Mouse (Mus musculus): Measurements from ENCODE around the gene Palm3. TPM values are rescaled to one million over a fixed set of nuclear protein-coding genes. Genes with fewer than 3 reads are reported as not detected.
A peak's percentile ranks its signal among the peaks of the same experiment; 100 is the strongest.

The Palm3 gene
- total RNA-seq, 2 experiments from 2014 or later, result 9.2 to 11.3 TPM

DNA sequence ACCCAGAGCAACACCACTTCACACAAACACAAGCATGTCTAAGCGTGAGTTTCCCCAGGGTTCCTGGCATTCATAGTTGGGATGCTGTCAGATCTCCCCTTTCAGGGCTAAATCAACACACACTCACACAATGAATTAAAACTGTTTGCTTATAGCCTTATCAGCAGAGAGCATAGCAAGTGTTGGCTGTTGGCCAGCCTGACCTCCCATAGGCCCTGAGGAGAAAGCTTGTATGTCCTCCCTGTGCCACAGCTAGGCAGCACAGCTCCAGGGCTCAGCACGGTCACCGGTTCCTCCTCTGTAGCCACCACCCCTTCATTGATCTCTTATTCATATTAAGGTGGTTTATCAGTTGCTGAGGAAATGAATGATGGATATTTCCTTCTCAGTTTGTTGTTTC is 31.5 kb downstream of the Palm3 start:
- intact Hi-C loops (cut with DNase I), result no loop called here
- no peak for DNase-seq (ENCODE audit: extremely low spot score in 1 of 2, low spot score in 2 of 2)

DNA sequence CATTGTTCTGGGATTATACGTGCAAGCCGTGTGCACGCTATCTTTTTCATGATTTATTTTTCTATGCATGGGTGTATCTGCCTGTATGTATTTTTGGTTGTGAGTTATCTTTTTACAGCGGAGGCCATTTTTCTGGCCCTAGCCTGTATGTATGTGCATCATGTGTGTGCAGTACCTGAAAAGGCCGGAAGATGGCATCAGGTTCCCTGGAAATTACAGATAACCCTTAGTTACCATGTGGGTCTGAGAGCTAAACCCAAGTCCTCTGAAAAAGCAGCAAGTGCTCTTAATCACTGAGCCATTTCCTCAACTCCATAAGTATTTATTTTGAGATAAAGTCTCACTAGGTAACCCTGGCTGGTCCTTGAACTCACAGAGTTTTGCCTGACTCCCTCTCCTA is 32.0 kb downstream of the Palm3 start:
- no peak for DNase-seq (ENCODE audit: extremely low spot score in 1 of 2, low spot score in 2 of 2)
- intact Hi-C loops (cut with DNase I), result no loop called here

DNA sequence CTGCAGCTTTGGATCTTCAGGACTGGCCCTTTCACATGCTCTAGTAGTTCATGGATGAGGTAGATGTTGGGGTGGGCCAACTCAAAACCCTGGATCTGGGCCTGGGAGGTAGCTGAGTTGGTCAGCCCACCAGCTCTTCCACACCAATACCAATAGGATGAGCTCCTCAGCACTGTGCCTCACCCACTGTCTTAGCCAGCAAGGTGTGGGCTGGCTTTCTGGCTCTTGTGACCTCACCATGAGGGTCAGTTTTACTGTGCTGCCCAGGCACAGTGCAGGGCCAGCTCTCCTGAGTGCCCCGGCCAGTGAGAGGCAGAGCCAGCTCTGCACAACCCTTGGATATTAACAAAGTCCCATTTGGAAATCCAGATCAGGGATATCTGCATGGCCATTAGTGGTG is 36.6 kb downstream of the Palm3 start:
- intact Hi-C loops (cut with DNase I), result no loop called here
- no peak for DNase-seq (ENCODE audit: extremely low spot score in 1 of 2, low spot score in 2 of 2)

DNA sequence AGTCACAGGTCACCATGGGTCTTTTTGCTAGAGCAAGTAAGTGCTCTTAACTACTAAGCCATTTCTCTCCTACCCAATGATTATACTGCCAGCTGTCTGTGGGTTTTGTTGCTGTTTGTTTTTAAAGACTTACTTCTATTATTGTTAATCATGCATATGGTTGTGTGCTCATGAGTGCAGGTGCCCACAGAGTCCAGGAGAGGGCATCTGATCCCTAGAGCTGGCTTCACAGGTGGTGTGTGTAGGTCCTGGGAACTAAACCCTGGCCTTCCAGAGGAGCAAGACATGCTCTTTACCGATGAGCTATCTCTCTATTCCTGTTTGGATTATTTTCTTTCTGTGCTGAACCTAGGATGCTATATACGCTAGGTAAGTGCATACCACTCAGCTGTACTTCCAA is 38.0 kb downstream of the Palm3 start:
- no peak for DNase-seq (ENCODE audit: extremely low spot score in 1 of 2, low spot score in 2 of 2)

DNA sequence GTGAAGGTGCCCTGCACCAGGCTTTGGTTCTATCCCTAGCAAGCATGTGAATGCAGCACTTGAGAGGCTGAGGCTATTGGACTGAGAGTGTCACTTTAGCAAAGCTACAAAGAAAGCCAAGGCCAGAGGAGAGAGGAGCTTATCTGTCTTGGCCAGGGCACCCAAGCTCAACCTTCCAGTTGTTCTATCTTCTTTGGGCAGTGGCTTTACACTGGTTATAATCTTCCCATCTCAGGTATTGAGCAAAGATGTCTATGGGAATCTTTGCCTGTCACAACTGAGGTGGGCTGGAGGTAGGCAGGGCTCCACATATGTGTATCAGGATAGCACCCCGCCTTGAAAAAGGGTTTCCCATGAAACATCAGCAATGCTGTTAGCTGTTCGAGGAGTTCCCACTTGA is 39.0 kb downstream of the Palm3 start:
- DNase-seq (ENCODE audit: extremely low spot score in 1 of 2, low spot score in 2 of 2), result no peak
- intact Hi-C loops (cut with DNase I), result no loop called here

More for the DNA sequence above, 38.0 kb downstream of the Palm3 start:
- intact Hi-C loops (cut with DNase I), result no loop called here

DNA sequence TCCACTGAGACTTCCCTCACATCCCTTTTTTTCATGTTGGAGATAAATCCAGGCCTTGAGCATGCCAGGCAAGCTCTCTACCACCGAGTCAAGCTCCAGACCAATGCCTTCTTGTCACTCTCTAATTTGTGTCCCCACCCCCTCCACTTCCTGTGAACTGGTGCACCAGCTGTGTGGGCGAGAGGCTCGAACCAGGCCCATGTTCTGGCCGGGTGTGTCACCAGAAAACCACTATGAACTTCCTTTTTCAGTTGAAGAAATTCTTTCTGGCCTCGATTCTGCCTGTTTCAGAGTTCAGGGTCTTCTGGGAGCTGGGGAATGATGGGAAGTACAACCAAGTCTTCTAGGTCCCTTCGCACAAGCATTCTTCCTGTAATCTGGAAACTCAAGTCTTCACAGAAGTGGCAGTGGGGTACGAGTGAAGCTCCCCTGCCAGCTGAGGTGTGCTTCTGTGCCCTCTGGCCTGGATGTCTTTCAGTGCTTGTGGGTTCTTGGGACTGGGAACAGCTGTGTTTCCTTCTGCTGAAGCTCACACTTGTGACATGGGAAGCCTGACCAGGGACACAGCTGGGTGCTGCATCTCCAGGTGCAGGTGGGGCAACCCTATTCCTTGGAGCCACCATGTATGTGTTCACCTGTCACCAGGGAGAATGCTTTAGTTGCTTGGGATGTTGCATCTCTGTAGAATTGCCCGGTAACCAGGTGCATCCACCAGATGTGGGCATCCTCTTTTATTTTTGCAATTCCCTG is 42.8 kb downstream of the Palm3 start:
- intact Hi-C loops (cut with DNase I), result no loop called here
- DNase-seq (ENCODE audit: extremely low spot score in 1 of 2, low spot score in 2 of 2), result no peak

DNA sequence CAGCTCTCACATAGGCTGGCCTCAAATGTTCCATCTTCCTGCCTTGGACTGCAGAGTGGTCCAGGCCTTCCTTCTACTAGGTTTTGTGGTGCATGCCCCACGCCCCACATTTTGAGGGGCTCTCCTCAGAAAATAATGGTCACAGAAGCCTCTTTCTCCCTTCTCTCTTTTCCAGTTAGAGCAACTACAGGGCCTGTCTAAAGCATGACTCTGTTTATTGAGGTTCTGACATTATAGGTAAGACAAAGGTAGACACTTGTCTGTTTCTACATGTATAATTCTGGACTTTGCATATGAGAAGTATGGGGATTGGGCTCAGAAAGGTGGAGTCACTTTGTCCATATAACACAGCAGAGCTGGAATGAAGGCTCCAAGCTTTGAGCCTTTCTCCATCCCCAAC is 43.8 kb downstream of the Palm3 start, which contains the start of gene Gm10643:
Gm10643 (minus strand) TSS at position 101 of the 400 bp plus-strand sequence.
- no peak for DNase-seq (ENCODE audit: extremely low spot score in 1 of 2, low spot score in 2 of 2)
- intact Hi-C loops (cut with DNase I), result no loop called here

DNA sequence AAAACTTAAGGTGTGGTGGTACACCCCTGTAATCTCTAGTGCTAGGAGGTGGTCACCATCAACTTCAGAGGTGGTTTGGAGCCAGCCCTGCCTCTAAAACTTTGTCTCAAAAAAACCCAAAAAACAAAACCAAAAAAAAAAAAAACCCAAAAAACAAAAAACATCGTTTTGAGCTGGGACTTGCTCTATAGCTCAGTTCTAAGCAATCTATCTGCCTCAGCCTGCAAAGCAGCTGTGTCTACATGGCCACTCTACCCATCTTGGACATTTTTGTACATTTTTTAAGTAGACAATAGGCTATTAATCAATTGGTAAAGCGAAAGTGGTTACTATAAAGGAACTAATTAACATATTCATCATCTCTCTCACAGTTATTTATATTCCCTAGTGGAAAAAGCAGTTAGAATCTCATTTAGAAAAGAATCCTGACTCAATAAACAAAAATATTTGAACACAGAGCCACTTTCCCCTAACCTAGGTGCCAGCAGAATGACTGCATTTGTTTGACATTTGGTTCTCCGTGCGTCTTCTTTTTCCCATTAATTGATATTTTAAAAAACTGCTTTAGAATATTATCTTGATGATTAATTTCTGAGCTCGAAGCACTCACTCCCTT is 44.3 kb downstream of the Palm3 start:
- intact Hi-C loops (cut with DNase I), result no loop called here
- no peak for DNase-seq (ENCODE audit: extremely low spot score in 1 of 2, low spot score in 2 of 2)

DNA sequence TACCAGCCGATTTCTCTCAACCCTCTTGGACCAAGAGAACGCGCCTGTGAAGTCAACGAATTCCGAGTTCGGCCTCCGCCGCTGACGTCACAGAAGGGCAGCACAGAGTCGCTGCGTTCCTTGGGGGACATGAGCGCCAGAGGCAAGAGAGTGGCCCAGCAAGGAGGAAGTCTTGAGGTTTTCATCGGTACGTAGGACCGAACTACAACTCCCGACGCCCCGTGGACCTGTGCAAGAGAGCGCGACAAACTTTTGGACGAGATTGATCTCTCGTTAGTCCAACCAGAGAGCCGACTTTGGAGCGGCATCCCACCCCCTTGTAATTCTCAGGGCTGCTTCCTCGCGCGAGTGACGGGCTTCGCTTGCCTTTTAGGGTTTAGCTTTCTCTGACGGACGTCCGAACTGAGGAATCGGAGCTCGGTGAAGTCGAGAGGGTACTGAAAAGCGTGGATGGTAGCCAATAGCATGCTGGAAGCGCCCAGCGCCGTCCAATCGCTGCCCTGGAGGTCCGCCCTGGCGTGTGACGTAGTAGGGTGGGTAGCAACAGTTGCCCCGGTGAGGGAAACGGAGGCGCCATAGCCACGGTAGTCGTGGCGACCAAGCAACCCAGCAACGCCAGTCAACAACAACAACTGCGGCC is 45.1 kb downstream of the Palm3 start, which contains the start of gene Rfx1:
Rfx1 (plus strand) TSS at position 544 of the 640 bp plus-strand sequence.
- peak; percentile 100 for DNase-seq (ENCODE audit: extremely low spot score in 1 of 2, low spot score in 2 of 2)
- intact Hi-C loops (cut with DNase I), result no loop called here

DNA sequence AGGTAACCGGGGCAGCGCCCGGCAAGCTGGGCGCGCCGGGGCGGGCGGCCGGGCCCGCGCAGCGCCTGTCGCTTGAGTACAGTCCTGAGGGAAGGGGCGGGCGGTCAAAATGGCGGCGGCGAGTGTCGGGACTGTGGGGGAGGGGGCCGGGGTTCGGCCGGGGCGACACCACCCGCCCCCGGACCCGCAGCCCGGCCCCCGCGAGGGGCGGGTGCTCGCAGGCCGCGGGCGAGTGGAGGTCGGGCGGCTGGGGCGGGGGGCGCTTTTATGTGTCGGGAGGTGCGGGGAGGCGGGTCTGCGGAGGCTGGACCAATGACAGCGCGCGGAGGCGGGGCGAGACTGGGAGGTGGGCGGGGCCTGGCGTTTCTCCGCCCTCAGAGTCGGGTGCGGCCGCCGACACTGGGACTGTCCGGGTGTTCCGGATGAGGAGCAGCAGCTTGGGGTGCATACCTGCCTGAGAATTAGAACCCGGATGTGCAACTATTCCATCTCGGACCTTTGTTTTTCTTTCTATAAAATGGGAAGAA is 45.8 kb downstream of the Palm3 start:
- peak; percentile 92 to 96 for DNase-seq (ENCODE audit: extremely low spot score in 1 of 2, low spot score in 2 of 2)
- intact Hi-C loops (cut with DNase I), result no loop called here

DNA sequence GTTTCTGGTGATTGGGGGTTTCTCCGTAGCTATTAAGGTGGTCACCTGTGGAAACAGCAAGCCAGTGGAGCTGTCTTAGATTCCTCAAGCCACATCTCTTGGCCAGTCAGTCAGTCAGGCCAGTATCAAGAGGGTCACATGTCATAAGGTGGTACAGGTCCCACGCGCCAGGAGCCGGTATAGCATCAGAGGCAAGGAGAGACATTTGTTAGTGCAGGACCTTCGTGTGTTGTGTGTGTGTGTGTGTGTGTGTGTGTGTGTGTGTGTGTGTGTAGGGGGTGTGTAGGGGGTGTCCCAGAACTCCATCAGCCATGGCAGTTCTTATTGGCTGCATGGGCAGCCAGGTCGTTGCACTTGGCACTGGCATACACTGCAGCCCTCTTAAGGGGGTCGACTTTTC is 46.6 kb downstream of the Palm3 start:
- DNase-seq (ENCODE audit: extremely low spot score in 1 of 2, low spot score in 2 of 2), result no peak
- intact Hi-C loops (cut with DNase I), result no loop called here

DNA sequence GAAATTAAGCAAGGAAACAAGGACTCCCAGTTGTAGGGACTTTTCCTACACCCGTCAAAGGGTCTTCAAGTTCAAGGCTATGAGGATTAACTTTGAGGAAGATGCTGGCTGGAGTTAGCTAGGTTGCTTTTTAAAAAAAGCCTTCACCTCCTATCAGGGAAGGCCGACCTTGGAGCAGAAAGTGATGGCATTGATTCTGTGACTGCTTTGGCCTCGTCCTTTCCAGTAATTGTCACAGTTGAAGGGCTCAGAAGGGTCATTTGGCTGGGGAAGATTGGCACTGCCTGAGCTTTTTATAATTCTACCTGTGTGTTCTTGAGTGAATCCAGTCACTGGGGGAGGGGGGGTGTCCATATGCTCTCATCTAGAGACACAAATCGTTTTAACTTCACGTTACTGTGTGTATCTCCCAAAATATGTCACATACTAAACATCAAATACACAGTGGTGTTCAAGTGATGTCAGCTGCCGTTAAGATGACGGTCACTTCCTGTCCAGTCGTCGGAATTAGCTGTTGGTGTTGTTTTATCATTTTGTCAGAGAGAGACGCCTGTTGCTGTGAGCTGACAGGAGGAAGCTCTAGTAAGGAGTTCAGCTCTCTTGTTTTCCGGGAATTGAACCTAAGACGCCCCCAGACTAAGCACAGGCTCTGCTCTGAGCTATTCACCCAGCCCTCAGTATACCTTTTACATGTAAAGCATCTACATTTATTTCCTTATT is 47.2 kb downstream of the Palm3 start:
- DNase-seq (ENCODE audit: extremely low spot score in 1 of 2, low spot score in 2 of 2), result no peak
- intact Hi-C loops (cut with DNase I), result no loop called here

DNA sequence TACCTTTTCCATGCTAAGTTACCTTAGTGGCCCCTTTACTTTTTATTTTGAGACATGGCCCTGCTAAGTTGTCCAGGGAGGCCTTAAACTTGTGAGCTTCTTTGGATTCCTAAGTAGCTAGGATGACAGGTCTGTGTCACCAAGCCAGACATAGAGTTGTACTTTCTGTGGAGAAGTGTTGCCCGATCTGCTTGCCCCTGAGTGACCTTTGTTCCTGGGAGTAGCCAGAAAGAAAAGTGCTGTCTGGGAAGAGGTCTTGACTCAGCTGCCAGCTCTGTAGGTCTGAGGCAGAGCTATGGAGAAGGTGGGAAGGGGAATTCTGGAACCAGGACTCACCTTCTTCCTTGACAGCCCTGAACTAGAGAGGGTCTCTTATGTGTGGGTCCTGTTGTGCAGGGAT is 47.9 kb downstream of the Palm3 start:
- intact Hi-C loops (cut with DNase I), result no loop called here
- no peak for DNase-seq (ENCODE audit: extremely low spot score in 1 of 2, low spot score in 2 of 2)

DNA sequence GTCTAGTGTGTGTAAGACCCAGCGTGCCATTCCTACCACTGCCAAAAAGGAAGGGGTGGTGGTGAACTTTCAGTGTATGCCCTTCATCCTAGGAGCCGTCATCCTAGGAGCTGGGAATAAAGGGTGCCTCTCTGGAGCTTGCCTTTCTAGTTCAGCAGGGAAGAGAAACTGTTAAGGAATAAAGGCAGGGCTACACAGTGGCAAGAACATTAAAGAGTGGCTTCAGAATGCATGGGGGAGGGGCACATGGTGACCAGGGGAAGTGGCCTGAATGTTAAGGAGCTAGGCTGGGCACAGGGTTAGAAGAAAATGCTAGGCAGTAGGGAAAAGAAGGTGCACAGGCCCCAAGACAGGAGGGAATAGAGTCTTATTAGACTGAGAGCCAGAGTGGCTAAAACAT is 48.5 kb downstream of the Palm3 start:
- intact Hi-C loops (cut with DNase I), result no loop called here
- no peak for DNase-seq (ENCODE audit: extremely low spot score in 1 of 2, low spot score in 2 of 2)

DNA sequence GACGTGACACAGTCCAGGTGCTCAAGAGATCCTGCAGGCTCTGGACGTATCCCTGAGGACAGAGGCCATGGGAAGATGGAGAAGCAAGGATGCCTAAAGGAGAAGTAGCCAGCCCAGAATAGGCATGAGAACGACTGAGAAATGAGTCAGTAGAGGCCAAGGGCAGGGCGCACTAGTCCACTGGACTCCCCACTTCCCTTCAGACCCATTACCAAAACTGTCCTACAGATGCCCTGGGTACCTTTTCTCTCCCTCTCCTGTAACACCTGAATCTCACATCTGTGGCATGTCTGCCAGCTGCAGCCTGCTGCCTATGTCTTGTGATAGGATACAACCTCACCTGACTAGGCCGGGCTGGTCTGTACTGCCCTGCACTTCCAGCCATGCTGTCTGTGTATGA is 49.0 kb downstream of the Palm3 start:
- no peak for DNase-seq (ENCODE audit: extremely low spot score in 1 of 2, low spot score in 2 of 2)
- intact Hi-C loops (cut with DNase I), result no loop called here

DNA sequence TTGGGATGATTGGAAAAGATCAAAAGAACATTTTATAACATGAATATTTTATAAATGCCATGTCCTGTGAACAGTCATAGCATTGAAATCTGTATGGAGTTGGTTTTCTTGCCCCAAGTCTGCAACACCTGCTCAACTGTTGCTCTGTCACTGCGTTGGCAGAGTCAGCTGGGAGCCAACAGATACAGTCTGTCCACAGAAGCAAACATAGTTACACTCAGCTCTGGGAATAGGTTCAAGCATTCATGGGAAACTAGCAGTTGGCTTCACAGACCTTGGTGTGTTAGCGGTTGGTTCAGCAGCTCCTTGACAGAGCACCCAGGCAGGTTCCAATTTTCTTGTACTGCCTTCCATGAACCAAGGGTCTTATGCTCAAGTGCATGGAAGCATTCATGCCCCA is 49.4 kb downstream of the Palm3 start:
- intact Hi-C loops (cut with DNase I), result no loop called here
- peak in 1 of 2 experiments; percentile 70 for DNase-seq (ENCODE audit: extremely low spot score in 1 of 2, low spot score in 2 of 2)

DNA sequence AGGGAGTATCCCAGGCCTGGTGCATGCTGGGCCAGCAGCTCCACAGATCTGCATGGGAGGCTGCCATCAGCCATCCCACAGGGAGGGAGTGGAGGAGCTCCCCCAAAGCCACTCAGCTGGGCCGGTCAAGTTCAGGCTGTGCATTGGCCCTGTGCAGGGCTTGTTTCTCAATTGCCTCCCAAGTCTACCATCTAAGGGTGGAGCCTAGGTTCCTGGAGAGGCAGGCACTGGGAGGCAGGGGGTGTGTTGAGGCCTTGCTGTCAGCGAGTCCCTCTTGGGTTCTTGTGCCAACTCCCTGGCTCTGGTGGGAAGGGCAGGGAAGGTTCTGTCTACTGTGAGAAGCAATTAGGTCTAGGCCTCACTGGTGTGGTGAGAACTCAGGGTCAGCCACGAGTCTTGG is 50.6 kb downstream of the Palm3 start:
- intact Hi-C loops (cut with DNase I), result no loop called here
- DNase-seq (ENCODE audit: extremely low spot score in 1 of 2, low spot score in 2 of 2), result no peak

DNA sequence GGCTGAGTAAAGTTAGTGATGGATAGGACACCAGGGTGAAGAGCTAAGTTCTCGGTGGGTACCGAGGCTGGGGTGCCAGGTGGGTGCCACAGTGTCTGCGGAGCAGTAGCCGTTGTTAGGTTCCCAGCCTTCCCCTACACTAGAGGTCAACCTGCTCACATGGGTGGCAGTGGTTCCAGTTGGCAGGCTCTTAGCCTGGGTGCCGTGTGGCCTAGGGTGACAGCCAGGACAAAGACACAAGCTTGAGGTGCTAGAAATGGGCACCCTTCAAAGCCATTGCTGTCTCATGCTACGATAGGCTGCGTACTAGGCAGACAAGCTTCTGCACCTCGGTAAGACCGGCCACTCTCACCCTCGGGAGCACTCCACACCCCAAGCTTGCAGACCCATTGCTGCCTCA is 51.0 kb downstream of the Palm3 start:
- intact Hi-C loops (cut with DNase I), result no loop called here
- no peak for DNase-seq (ENCODE audit: extremely low spot score in 1 of 2, low spot score in 2 of 2)

DNA sequence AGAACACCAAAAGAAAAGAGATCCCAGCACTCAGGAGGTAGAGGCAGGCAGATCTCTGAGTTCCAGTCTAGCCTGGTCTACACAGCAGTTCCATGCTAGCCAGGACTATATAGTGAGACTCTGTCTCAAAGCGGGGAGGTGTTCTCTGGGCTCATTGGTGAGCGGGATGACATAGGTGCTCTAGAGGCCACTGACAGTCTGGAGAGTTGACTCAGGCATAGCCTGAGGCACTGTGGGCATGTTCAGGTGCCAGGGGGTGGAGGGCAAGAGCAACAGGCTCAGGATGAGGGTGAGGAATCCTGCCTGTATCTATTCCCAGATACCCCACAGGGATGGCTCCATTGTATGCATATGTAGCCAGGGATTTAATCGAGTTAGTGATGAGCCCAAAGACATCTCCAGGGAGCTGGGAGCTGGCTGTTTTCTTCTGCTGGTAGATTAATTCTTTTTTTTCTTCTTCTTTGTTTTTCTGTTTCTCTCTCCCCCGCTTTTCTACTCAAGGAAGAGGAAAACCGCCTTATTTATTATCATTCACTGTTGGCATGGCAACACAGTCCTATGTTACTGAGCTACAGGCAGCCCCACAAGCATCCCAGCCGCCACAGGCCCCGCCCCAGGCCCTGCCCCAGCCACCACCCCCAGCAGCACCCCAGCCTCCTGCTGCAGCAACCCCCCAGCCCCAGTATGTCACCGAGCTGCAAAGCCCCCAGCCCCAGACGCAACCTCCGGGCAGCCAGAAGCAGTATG is 52.1 kb downstream of the Palm3 start:
- intact Hi-C loops (cut with DNase I), result no loop called here
- no peak for DNase-seq (ENCODE audit: extremely low spot score in 1 of 2, low spot score in 2 of 2)
